Mouse (Mus musculus): ENCODE data around the gene Dicer1. TPM values are rescaled to one million over a fixed set of nuclear protein-coding genes. Genes with fewer than 3 reads are reported as not detected.

Gene Dicer1
- total RNA-seq, 2 experiments from 2014 or later: 38.0 to 38.8 TPM

- DNase-seq (ENCODE audit: low spot score in 2 of 2): no peak
These were observed 73.3 kb downstream of the Dicer1 start for GRCm38 (mm10) chr12:104678462-104678861.

- no peak for DNase-seq (ENCODE audit: low spot score in 2 of 2)
These were observed 74.3 kb downstream of the Dicer1 start for GRCm38 (mm10) chr12:104677371-104677924.

- no peak for DNase-seq (ENCODE audit: low spot score in 2 of 2)
These were observed 75.0 kb downstream of the Dicer1 start for GRCm38 (mm10) chr12:104676535-104677370.

- no peak for DNase-seq (ENCODE audit: low spot score in 2 of 2)
These were observed 78.8 kb downstream of the Dicer1 start for GRCm38 (mm10) chr12:104672976-104673375.

- DNase-seq (ENCODE audit: low spot score in 2 of 2): no peak
These were observed 79.3 kb downstream of the Dicer1 start for GRCm38 (mm10) chr12:104672406-104672805.

GRCm38 (mm10) chr12:104667846-104668245, 83.9 kb downstream of the Dicer1 start:
- no peak for DNase-seq (ENCODE audit: low spot score in 2 of 2)

- DNase-seq (ENCODE audit: low spot score in 2 of 2): no peak
These were observed 85.8 kb downstream of the Dicer1 start for GRCm38 (mm10) chr12:104665951-104666350.

- no peak for DNase-seq (ENCODE audit: low spot score in 2 of 2)
These were observed 86.2 kb downstream of the Dicer1 start for GRCm38 (mm10) chr12:104665521-104665920.

GRCm38 (mm10) chr12:104656146-104656545, 95.6 kb downstream of the Dicer1 start:
- DNase-seq (ENCODE audit: low spot score in 2 of 2): no peak

GRCm38 (mm10) chr12:104655006-104655405, 96.7 kb downstream of the Dicer1 start:
- DNase-seq (ENCODE audit: low spot score in 2 of 2): peak in 1 of 2 experiments; percentile 21

- no peak for DNase-seq (ENCODE audit: low spot score in 2 of 2)
These were observed 99.7 kb downstream of the Dicer1 start for GRCm38 (mm10) chr12:104652021-104652420.

- DNase-seq (ENCODE audit: low spot score in 2 of 2): no peak
These were observed 100.5 kb downstream of the Dicer1 start for GRCm38 (mm10) chr12:104651269-104651668.

GRCm38 (mm10) chr12:104650510-104651260, 101.1 kb downstream of the Dicer1 start:
- peak in 1 of 2 experiments; percentile 14 for DNase-seq (ENCODE audit: low spot score in 2 of 2)

- no peak for DNase-seq (ENCODE audit: low spot score in 2 of 2)
These were observed 103.4 kb downstream of the Dicer1 start for GRCm38 (mm10) chr12:104648366-104648765.

- peak; percentile 7 to 38 for DNase-seq (ENCODE audit: low spot score in 2 of 2)
These were observed 109.4 kb downstream of the Dicer1 start for GRCm38 (mm10) chr12:104642337-104642736.

GRCm38 (mm10) chr12:104640934-104641333, 110.8 kb downstream of the Dicer1 start:
- no peak for DNase-seq (ENCODE audit: low spot score in 2 of 2)

GRCm38 (mm10) chr12:104638156-104638555, 113.6 kb downstream of the Dicer1 start:
- peak in 1 of 2 experiments; percentile 18 for DNase-seq (ENCODE audit: low spot score in 2 of 2)

Other genes starting within 250 kb of the Dicer1 start
- gene Clmn, start 113.1 kb upstream of the Dicer1 start, total RNA-seq (2021): 100 to 1,000 TPM; 106 to 115 TPM